In the genomic region with DNA sequence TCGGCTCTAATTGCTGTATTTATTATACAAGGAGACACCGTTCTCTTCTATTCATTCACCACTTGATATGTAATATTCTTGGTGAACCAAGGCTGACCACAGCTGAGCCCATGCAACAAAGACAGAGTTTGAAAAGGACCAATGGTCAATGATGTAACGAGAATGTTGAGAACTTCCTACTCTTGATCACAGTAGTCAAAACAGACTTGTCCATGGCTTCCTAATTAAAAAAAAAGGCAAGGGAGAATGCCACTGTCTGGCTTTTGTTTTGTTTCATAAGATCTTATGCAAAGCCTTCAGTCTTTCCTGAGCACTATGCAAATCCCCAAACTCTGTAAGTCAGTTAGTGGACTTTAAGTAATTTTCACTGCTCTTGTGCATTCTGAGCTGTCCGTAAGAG, we compare ENCODE assay signal across 23 mouse cellular contexts.
DNase-seq lines count a peak whose midpoint lies in the region; ATAC-seq and TF ChIP-seq lines count a peak whose summit lies in the region.
"Had no signal": no experiment of that assay in that cellular context is flagged by ENCODE, and none has a peak within 500 bp of the region (broad histone marks: within the 10 kb centered on the region; RNA-seq: fewer than 3 reads in every experiment).

No protein-coding gene starts in this region.

- H3K4me1 ChIP-seq in forebrain, embryonic 13.5 days, result peaks cover 43% of the 10 kb centered on the region
- peaks cover 16% of the 10 kb centered on the region for H3K4me1 ChIP-seq in forebrain, postnatal 0 days (ENCODE audit: insufficient read depth)
- H3K4me1 ChIP-seq in midbrain, embryonic 16.5 days (ENCODE audit: control insufficient read depth, insufficient read depth, low read length), result peaks cover 26% of the 10 kb centered on the region
- H3K4me1 ChIP-seq in midbrain, embryonic 15.5 days, result peaks cover 29% of the 10 kb centered on the region
- peaks cover 23% of the 10 kb centered on the region for H3K4me1 ChIP-seq in forebrain, embryonic 14.5 days (ENCODE audit: control insufficient read depth, insufficient read depth, low read length)

- ATAC-seq in forebrain, embryonic 13.5 days, result no peak
- ATAC-seq in forebrain, postnatal 0 days, result no peak
- no peak for ATAC-seq in midbrain, embryonic 16.5 days
- ATAC-seq in midbrain, embryonic 15.5 days (replicated peaks), result no peak
- no peak for ATAC-seq in forebrain, embryonic 14.5 days
- ATAC-seq: activated CD4-positive, CD25-positive, alpha-beta regulatory T cell, adult 4 months; CD4-positive, CD25-positive, alpha-beta regulatory T cell, adult 4 months; hindbrain, postnatal 0 days; inflammation-experienced regulatory T-cells, adult 6 months; intestine, embryonic 16.5 days had no signal

- H3K27ac ChIP-seq in forebrain, embryonic 13.5 days, result peak overlapping the region; percentile 54; the same call in 1 of the 2 replicates
- H3K27ac ChIP-seq in forebrain, postnatal 0 days (ENCODE audit: low read depth, low read length), result no peak overlapping the region
- H3K27ac ChIP-seq in midbrain, embryonic 16.5 days (ENCODE audit: low read length), result peak overlapping the region; percentile 38; the same call in 1 of the 2 replicates
- H3K27ac ChIP-seq in midbrain, embryonic 15.5 days, result no peak overlapping the region
- H3K27ac ChIP-seq in forebrain, embryonic 14.5 days (ENCODE audit: low read depth, low read length), result no peak overlapping the region; the same call in 1 of the 2 replicates
- H3K27ac ChIP-seq: heart, embryonic 15.5 days had no signal

- no peak overlapping the region for H3K9ac ChIP-seq in forebrain, embryonic 13.5 days
- H3K9ac ChIP-seq in forebrain, postnatal 0 days, result no peak overlapping the region
- no peak overlapping the region for H3K9ac ChIP-seq in midbrain, embryonic 16.5 days (ENCODE audit: low read depth, low read length)
- no peak overlapping the region for H3K9ac ChIP-seq in midbrain, embryonic 15.5 days
- H3K9ac ChIP-seq in forebrain, embryonic 14.5 days (ENCODE audit: low read length), result no peak overlapping the region
- H3K9ac ChIP-seq: heart, embryonic 12.5 days; heart, embryonic 15.5 days; hindbrain, embryonic 14.5 days had no signal

- no peak overlapping the region for H3K4me3 ChIP-seq in forebrain, embryonic 13.5 days
- H3K4me3 ChIP-seq in forebrain, postnatal 0 days (ENCODE audit: low read depth, low read length), result no peak overlapping the region
- H3K4me3 ChIP-seq in midbrain, embryonic 16.5 days (ENCODE audit: low read depth, low read length), result no peak overlapping the region
- H3K4me3 ChIP-seq in midbrain, embryonic 15.5 days, result no peak overlapping the region
- no peak overlapping the region for H3K4me3 ChIP-seq in forebrain, embryonic 14.5 days (ENCODE audit: low read depth, low read length)
- H3K4me3 ChIP-seq: heart, embryonic 12.5 days; heart, embryonic 15.5 days had no signal

- no peak overlapping the region for H3K4me2 ChIP-seq in forebrain, embryonic 13.5 days
- no peak overlapping the region for H3K4me2 ChIP-seq in forebrain, postnatal 0 days (ENCODE audit: low read depth)
- no peak overlapping the region for H3K4me2 ChIP-seq in midbrain, embryonic 16.5 days (ENCODE audit: low read length)
- H3K4me2 ChIP-seq in midbrain, embryonic 15.5 days, result no peak overlapping the region
- no peak overlapping the region for H3K4me2 ChIP-seq in forebrain, embryonic 14.5 days (ENCODE audit: low read length)
- H3K4me2 ChIP-seq: heart, embryonic 12.5 days; hindbrain, embryonic 14.5 days had no signal

- DNase-seq in forebrain, postnatal 0 days, result no peak
- DNase-seq in forebrain, embryonic 14.5 days (ENCODE audit: low spot score), result peak; percentile 22
- no peak for DNase-seq in urinary bladder, adult 18-20 months (ENCODE audit: low spot score in 2 of 2)
- DNase-seq: adrenal gland, adult 8-10 months; adrenal gland, postnatal 25 days; cerebellum, adult 18-20 months; cerebellum, adult 9-10 months; cerebellum, postnatal 14 days; gastrocnemius, postnatal 25 days; heart, adult 18-20 months; heart, postnatal 10 days; heart, postnatal 36 days had no signal

- no peak for TF ChIP-seq CTCF in forebrain, postnatal 0 days (IDR thresholded peaks at IDR 0.05; ENCODE audit: low read depth)

- no peaks in the 10 kb centered on the region for H3K9me3 ChIP-seq in forebrain, embryonic 13.5 days (replicated peaks)
- no peaks in the 10 kb centered on the region for H3K9me3 ChIP-seq in forebrain, postnatal 0 days (ENCODE audit: low read length)
- H3K9me3 ChIP-seq in midbrain, embryonic 16.5 days (replicated peaks; ENCODE audit: control insufficient read depth, low read length, poor library complexity, severe bottlenecking), result no peaks in the 10 kb centered on the region
- H3K9me3 ChIP-seq in midbrain, embryonic 15.5 days, result no peaks in the 10 kb centered on the region
- no peaks in the 10 kb centered on the region for H3K9me3 ChIP-seq in forebrain, embryonic 14.5 days (replicated peaks; ENCODE audit: control insufficient read depth, low read length)
- H3K9me3 ChIP-seq: heart, embryonic 12.5 days; heart, embryonic 15.5 days had no signal

- WGBS in forebrain, embryonic 13.5 days, result 34% methylated on average over 4 of the region's 4 CpGs
- 32% methylated on average over 4 of the region's 4 CpGs for WGBS in forebrain, postnatal 0 days
- WGBS in midbrain, embryonic 16.5 days, result 71% methylated on average over 4 of the region's 4 CpGs
- 71% methylated on average over 4 of the region's 4 CpGs for WGBS in midbrain, embryonic 15.5 days
- 23% methylated on average over 4 of the region's 4 CpGs for WGBS in forebrain, embryonic 14.5 days

- no peaks in the 10 kb centered on the region for H3K36me3 ChIP-seq in forebrain, embryonic 13.5 days (ENCODE audit: poor library complexity, severe bottlenecking)
- no peaks in the 10 kb centered on the region for H3K36me3 ChIP-seq in forebrain, postnatal 0 days (ENCODE audit: insufficient read depth)
- H3K36me3 ChIP-seq in midbrain, embryonic 16.5 days (ENCODE audit: control insufficient read depth, insufficient read depth, low read length), result no peaks in the 10 kb centered on the region
- H3K36me3 ChIP-seq in midbrain, embryonic 15.5 days (replicated peaks), result no peaks in the 10 kb centered on the region
- no peaks in the 10 kb centered on the region for H3K36me3 ChIP-seq in forebrain, embryonic 14.5 days (ENCODE audit: control insufficient read depth, insufficient read depth, low read length)
- H3K36me3 ChIP-seq: heart, embryonic 12.5 days; heart, embryonic 15.5 days had no signal

- H3K27me3 ChIP-seq in forebrain, embryonic 13.5 days, result no peaks in the 10 kb centered on the region
- H3K27me3 ChIP-seq in forebrain, postnatal 0 days (ENCODE audit: insufficient read depth, low read length), result no peaks in the 10 kb centered on the region
- no peaks in the 10 kb centered on the region for H3K27me3 ChIP-seq in midbrain, embryonic 16.5 days (ENCODE audit: control insufficient read depth, insufficient read depth, low read depth, low read length)
- H3K27me3 ChIP-seq in midbrain, embryonic 15.5 days (replicated peaks), result no peaks in the 10 kb centered on the region
- no peaks in the 10 kb centered on the region for H3K27me3 ChIP-seq in forebrain, embryonic 14.5 days (replicated peaks; ENCODE audit: control insufficient read depth, insufficient read depth, low read length)
- H3K27me3 ChIP-seq: heart, embryonic 12.5 days; heart, embryonic 15.5 days had no signal

Comparison
In these comparisons a context has a peak if more than half of its experiments do, and no peak if none do; other contexts are left out.
1. H3K27ac ChIP-seq: peak in forebrain, embryonic 13.5 days (single experiment) and midbrain, embryonic 16.5 days (single experiment); none in forebrain, postnatal 0 days (single experiment), midbrain, embryonic 15.5 days (single experiment) and forebrain, embryonic 14.5 days (single experiment).